Mouse (Mus musculus) heart, embryonic 16.5 days (tissue): ENCODE results near the gene Tomm22. TPM values are rescaled to one million over a fixed set of nuclear protein-coding genes. Genes with fewer than 3 reads are reported as not detected.

Source experiments
- ATAC-seq: fragments of 200-750 bp; cut with Nextera tagmentation; replicated peaks from 2 replicates; pipeline ENCODE4 v1.8.0; 2017; ENCODE audit warnings: moderate number of reproducible peaks; ENCODE audit not compliant: insufficient read depth, low FRiP score; ENCODE audit errors: extremely low read depth
- H3K27ac ChIP-seq: fragments of 300-500 bp; sonication (generic); 2 replicates; pipeline ENCODE4 v1.5.1; 2014; ENCODE audit warnings: mild to moderate bottlenecking, low read length, control low read depth, moderate library complexity
- H3K27me3 ChIP-seq: fragments of 300-500 bp; sonication (generic); 2 replicates; pipeline ENCODE4 v1.6.1; 2014; ENCODE audit warnings: low read length, mixed read lengths; ENCODE audit not compliant: control insufficient read depth, insufficient read depth
- H3K36me3 ChIP-seq: fragments of 300-500 bp; sonication (generic); 2 replicates; pipeline ENCODE4 v1.6.1; 2014; ENCODE audit not compliant: control insufficient read depth, insufficient read depth
- H3K4me1 ChIP-seq: fragments of 300-500 bp; sonication (generic); 2 replicates; pipeline ENCODE4 v1.6.1; 2014; ENCODE audit warnings: low read length, mixed read lengths; ENCODE audit not compliant: control insufficient read depth, insufficient read depth
- H3K4me2 ChIP-seq: fragments of 300-500 bp; sonication (generic); 2 replicates; pipeline ENCODE4 v1.6.1; 2014; ENCODE audit warnings: low read depth, mild to moderate bottlenecking, control low read depth, low read length
- H3K4me3 ChIP-seq: fragments of 300-500 bp; sonication (generic); 2 replicates; pipeline ENCODE4 v1.5.1; 2014; ENCODE audit warnings: mild to moderate bottlenecking, control low read depth, low read length
- H3K9ac ChIP-seq: fragments of 300-500 bp; sonication (generic); 2 replicates; pipeline ENCODE4 v1.6.1; 2014; ENCODE audit warnings: low read length, control low read depth
- H3K9me3 ChIP-seq: fragments of 300-500 bp; sonication (generic); replicated peaks from 2 replicates; pipeline ENCODE4 v1.6.1; 2016; ENCODE audit warnings: low read length; ENCODE audit not compliant: control insufficient read depth
- WGBS: fragments of 180-500 bp; shearing (Covaris S2); extraction: QIAGEN DNeasy Blood & Tissue Kit; methylation state at CpG from one replicate; pipeline ENCODE4 v1.1.7; 2014; 5-methylcytosine and 5-hydroxymethylcytosine counted together
- polyA plus RNA-seq: library from polyadenylated mRNA; unstranded; fragments of >200 nt; fragmentation: Nextera tagmentation; extraction: Ambion mirVana; gene quantifications from 2 replicates; pipeline ENCODE4 v1.2.1, GENCODE M21; 2015

Tomm22 gene
- polyA plus RNA-seq, 1 experiment from 2014 or later = 258 TPM

DNA sequence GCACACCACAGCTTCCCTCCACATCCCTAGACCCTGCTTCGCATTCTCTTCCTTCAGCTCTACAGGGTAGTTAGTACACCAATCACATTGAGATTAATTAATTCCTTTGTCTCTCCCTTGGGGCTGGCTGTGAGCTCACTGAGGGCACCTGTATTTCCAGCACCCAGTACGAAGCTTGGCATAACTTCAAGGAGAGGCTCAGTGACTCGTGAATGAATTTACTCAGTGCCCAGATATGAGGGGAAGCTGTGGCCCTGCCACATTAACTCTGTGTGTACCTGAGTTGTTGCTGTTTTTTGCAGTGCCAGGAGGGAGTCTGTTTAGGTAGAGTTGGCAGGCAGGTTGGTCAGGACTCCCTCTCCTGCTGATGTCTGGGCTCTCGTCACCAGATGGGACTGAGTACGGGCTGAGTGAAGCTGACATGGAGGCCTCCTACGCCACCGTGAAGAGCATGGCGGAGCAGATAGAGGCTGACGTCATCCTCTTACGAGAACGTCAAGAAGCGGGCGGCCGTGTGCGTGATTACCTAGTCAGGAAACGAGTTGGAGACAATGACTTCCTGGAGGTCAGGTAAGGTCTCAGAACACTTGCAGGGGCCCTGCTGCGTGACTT lies 36.0 kb downstream of the Tomm22 start:
- no peak overlapping the region for H3K9ac ChIP-seq
- H3K27me3 ChIP-seq = no peaks in the 10 kb centered on the region
- no peak for ATAC-seq
- no peak overlapping the region for H3K4me3 ChIP-seq
- H3K27ac ChIP-seq = no peak overlapping the region
- 68% methylated on average over 17 of the region's 17 CpGs for WGBS
- no peaks in the 10 kb centered on the region for H3K9me3 ChIP-seq
- no peaks in the 10 kb centered on the region; the same call in 1 of the 2 replicates for H3K4me1 ChIP-seq
- H3K36me3 ChIP-seq = peaks cover 19% of the 10 kb centered on the region; the same call in 1 of the 2 replicates
- H3K4me2 ChIP-seq = no peak overlapping the region

DNA sequence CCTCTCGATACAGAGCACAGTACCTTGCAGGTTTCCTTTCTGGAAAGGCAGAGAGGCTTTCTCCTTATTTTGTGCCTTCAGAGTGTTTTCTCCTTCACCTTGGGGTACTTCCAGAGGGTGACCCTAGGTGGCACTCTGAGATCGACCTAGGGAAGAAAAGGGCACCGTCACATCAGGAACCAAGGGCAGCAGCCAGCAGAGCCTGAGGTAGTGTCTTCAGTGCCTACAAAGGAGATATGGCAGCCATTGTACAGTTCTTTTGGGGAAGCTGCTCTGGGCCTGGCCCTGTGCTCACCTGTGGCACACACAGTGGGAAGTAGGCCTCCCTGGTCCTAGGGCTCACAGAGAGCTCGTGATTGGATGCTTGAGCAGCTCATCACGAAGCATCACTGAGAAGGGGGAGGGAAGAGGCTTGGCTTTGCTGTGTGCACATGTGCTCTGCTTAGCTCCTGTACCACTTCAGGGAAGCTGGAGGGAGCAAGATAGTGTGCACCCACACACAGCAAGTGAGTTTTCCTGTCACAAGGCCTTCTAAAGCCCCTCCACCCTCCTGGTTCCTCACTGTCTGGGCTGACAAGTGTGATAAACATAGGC lies 37.7 kb downstream of the Tomm22 start:
- Histone ChIP-seq H3K9me3 (no peaks in the 10 kb centered on the region), H3K4me3 (no peak overlapping the region), H3K27me3 (no peaks in the 10 kb centered on the region), H3K36me3 (peaks cover 31% of the 10 kb centered on the region), H3K4me1 (no peaks in the 10 kb centered on the region; the same call in 1 of the 2 replicates), H3K27ac (no peak overlapping the region), H3K4me2 (no peak overlapping the region), H3K9ac (no peak overlapping the region)
- WGBS = 86% methylated on average over 5 of the region's 5 CpGs
- no peak for ATAC-seq

DNA sequence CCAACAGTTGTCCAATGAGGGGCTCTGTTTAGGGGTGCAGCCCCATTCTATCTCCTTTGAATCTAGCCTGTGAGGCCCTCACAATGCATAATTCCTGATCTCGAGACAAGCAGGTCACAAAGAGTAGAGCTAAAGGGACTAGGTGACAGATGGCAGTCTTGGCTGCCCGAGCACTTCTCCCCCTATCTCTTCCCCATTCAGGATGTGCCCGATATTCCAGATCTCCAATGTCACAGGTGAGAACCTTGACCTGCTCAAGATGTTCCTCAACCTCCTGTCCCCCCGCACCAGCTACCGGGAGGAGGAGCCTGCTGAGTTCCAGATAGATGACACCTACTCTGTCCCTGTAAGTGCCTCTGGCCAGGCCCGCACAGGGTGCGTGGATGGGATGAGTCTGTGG lies 45.0 kb downstream of the Tomm22 start:
- ATAC-seq = no peak
- H3K4me3 ChIP-seq = no peak overlapping the region
- peaks cover 64% of the 10 kb centered on the region for H3K36me3 ChIP-seq
- no peak overlapping the region for H3K9ac ChIP-seq
- H3K4me1 ChIP-seq = no peaks in the 10 kb centered on the region
- H3K4me2 ChIP-seq = no peak overlapping the region
- no peaks in the 10 kb centered on the region for H3K27me3 ChIP-seq
- no peaks in the 10 kb centered on the region for H3K9me3 ChIP-seq
- no peak overlapping the region for H3K27ac ChIP-seq
- WGBS = 92% methylated on average over 7 of the region's 7 CpGs

DNA sequence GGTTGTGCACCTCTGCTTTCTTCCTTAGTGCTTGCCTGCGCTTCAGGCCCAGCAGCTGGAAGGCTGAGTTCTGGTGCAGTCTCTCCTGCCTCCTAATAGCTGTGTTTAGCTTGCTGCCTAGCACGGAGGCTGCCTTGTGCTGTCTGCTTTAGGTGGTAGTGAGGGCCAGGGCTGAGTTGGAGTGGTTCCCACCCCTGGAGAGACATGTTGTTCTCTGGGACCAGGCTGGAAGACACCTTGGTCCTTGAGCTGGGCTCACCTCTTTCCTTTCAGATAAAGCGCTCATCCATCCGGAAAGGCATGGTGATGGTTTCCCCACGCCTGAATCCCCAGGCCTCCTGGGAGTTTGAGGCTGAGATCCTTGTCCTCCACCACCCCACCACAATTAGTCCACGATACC lies 46.0 kb downstream of the Tomm22 start:
- no peaks in the 10 kb centered on the region for H3K4me1 ChIP-seq
- no peak overlapping the region for H3K4me2 ChIP-seq
- peaks cover 56% of the 10 kb centered on the region for H3K36me3 ChIP-seq
- 87% methylated on average over 6 of the region's 6 CpGs for WGBS
- no peak for ATAC-seq
- H3K9me3 ChIP-seq = no peaks in the 10 kb centered on the region
- H3K27ac ChIP-seq = no peak overlapping the region
- H3K4me3 ChIP-seq = no peak overlapping the region
- H3K27me3 ChIP-seq = no peaks in the 10 kb centered on the region
- H3K9ac ChIP-seq = no peak overlapping the region

DNA sequence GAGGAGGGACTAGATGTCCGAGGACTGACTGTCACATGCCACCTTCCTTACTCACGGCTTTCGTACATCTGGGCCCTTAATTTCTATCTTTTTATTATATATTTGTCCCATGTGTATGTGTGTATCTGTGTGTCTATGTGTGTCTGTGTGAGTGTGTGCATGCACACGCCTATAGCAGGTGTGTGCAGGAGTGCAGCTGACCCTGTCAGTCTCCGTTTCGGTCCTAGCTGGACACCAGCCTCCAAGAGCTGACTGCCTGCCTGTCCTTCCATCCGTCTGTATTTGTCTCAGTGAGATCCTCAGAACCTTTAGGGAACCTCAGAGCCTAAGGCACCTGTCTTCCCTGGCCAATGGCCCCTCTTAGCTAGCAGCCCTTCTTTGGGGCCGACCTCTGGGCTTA lies 49.6 kb downstream of the Tomm22 start:
- no peak overlapping the region for H3K9ac ChIP-seq
- H3K4me2 ChIP-seq = no peak overlapping the region
- no peak for ATAC-seq
- 84% methylated on average over 8 of the region's 8 CpGs for WGBS
- no peaks in the 10 kb centered on the region for H3K9me3 ChIP-seq
- no peaks in the 10 kb centered on the region for H3K27me3 ChIP-seq
- peaks cover 42% of the 10 kb centered on the region for H3K36me3 ChIP-seq
- no peak overlapping the region for H3K4me3 ChIP-seq
- no peak overlapping the region for H3K27ac ChIP-seq
- no peaks in the 10 kb centered on the region for H3K4me1 ChIP-seq

DNA sequence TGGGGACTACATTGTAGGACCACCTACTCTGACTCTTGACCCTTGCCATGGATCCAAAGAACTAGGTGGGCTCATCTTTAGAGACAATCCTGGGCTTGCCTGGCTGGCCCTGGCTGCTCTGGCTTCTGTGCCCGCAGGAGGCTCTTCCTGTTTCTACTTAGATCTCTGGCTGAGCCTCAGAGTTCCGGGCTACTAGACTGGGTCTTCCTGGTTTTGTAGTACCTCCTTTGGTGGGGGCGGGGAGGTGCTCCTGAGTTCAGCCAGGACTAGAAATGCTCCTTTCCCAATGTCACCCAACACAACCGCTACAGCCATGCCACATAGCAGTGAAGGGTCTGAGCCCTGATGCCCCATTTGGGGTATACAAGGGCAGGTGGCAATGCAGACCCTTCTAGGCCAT lies 50.1 kb downstream of the Tomm22 start:
- WGBS = 78% methylated on average over 4 of the region's 4 CpGs
- Histone ChIP-seq H3K4me1 (no peaks in the 10 kb centered on the region), H3K36me3 (peaks cover 44% of the 10 kb centered on the region), H3K9me3 (no peaks in the 10 kb centered on the region), H3K9ac (no peak overlapping the region), H3K27me3 (no peaks in the 10 kb centered on the region), H3K4me2 (no peak overlapping the region), H3K4me3 (no peak overlapping the region), H3K27ac (no peak overlapping the region)
- no peak for ATAC-seq

Other genes starting within 250 kb of the Tomm22 start
- gene Csnk1e, start 215.3 kb upstream of the Tomm22 start, polyA plus RNA-seq = 54.0 and 70.2 TPM in 2 replicates
- gene Kcnj4, start 165.6 kb upstream of the Tomm22 start, polyA plus RNA-seq = 0.22 and 0.44 TPM in 2 replicates
- 69.2 and 69.8 TPM in 2 replicates for gene Kdelr3, start 154.4 kb upstream of the Tomm22 start, polyA plus RNA-seq
- gene Ddx17, start 124.1 kb upstream of the Tomm22 start, polyA plus RNA-seq = 30.8 and 30.9 TPM in 2 replicates
- gene Dmc1, start 65.8 kb upstream of the Tomm22 start, polyA plus RNA-seq = 1.3 and 1.4 TPM in 2 replicates
- 0.75 and 1.1 TPM in 2 replicates for gene Fam227a, start 11.9 kb upstream of the Tomm22 start, polyA plus RNA-seq
- gene Cby1, start 11.7 kb upstream of the Tomm22 start, polyA plus RNA-seq = 59.5 and 59.8 TPM in 2 replicates
- gene Josd1, start 17.1 kb downstream of the Tomm22 start, polyA plus RNA-seq = 22.3 and 23.2 TPM in 2 replicates
- gene Gtpbp1, start 20.0 kb downstream of the Tomm22 start, polyA plus RNA-seq = 29.4 and 30.3 TPM in 2 replicates
- 6.2 and 7.9 TPM in 2 replicates for gene Sun2, start 71.7 kb downstream of the Tomm22 start, polyA plus RNA-seq
- 43.5 and 45.3 TPM in 2 replicates for gene Dnal4, start 107.0 kb downstream of the Tomm22 start, polyA plus RNA-seq
- gene Nptxr, start 133.9 kb downstream of the Tomm22 start, polyA plus RNA-seq = 2.2 and 2.8 TPM in 2 replicates
- gene Npcd, start 163.4 kb downstream of the Tomm22 start, polyA plus RNA-seq = not detected in 2 replicates
- gene Cbx6, start 163.8 kb downstream of the Tomm22 start, polyA plus RNA-seq = 57.0 and 59.0 TPM in 2 replicates
- 25.1 and 40.7 TPM in 2 replicates for gene Apobec3, start 220.8 kb downstream of the Tomm22 start, polyA plus RNA-seq